ENCODE assay signal across 27 mouse cellular contexts in the genomic region with DNA sequence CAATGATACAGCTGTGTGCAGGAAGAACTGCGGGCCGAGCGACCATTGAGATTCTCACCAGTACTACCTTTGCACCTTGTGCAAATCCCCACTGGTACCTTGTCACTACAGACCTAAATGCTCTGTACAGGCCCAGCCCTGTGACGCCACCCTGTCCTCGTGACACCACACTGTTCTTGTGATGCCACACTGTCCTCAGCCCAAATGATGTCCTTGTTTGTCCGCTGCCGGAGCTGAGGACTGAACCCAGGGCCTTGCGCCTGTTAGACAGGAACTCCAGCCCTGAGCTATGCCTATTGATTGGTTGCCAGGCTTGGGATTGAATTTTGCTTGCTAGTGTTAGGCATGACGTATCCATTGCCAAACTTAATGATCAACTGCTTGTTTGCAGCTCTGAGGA. TPM values are rescaled to one million over a fixed set of nuclear protein-coding genes. Genes with fewer than 3 reads are reported as not detected.
DNase-seq lines count a peak whose midpoint lies in the region; ATAC-seq and TF ChIP-seq lines count a peak whose summit lies in the region.
"Had no signal": no experiment of that assay in that cellular context is flagged by ENCODE, and none has a peak within 500 bp of the region (broad histone marks: within the 10 kb centered on the region; RNA-seq: fewer than 3 reads in every experiment).

No protein-coding gene starts in this region.

- 0 out of 2 replicates have a peak, but pooled peaks cover 3% of the 10 kb centered on the region for H3K36me3 ChIP-seq in heart, embryonic 11.5 days (ENCODE audit: control insufficient read depth, insufficient read depth, low read length)
- peaks cover 6% of the 10 kb centered on the region; the same call in 1 of the 2 replicates for H3K36me3 ChIP-seq in heart, embryonic 14.5 days (ENCODE audit: control insufficient read depth, insufficient read depth, low read length)
- H3K36me3 ChIP-seq in heart, postnatal 0 days (replicated peaks; ENCODE audit: control insufficient read depth, insufficient read depth, low read length) = peaks cover 13% of the 10 kb centered on the region; the same call in 1 of the 2 replicates
- H3K36me3 ChIP-seq: embryonic facial prominence, embryonic 12.5 days; embryonic facial prominence, embryonic 15.5 days; forebrain, embryonic 15.5 days; G1E; hindbrain, embryonic 12.5 days; hindbrain, embryonic 15.5 days had no signal

- H3K4me1 ChIP-seq in heart, embryonic 11.5 days (ENCODE audit: control insufficient read depth, insufficient read depth, low read length) = peaks cover 50% of the 10 kb centered on the region
- peaks cover 28 to 76% of the 10 kb centered on the region in 2 experiments for H3K4me1 ChIP-seq in heart, embryonic 14.5 days (ENCODE audit: control insufficient read depth in 2 of 2, insufficient read depth in 2 of 2, low read length in 2 of 2)
- peaks cover 32% of the 10 kb centered on the region for H3K4me1 ChIP-seq in heart, postnatal 0 days (ENCODE audit: control insufficient read depth, insufficient read depth)
- H3K4me1 ChIP-seq: forebrain, embryonic 15.5 days; hindbrain, embryonic 12.5 days; hindbrain, embryonic 15.5 days had no signal

- H3K9me3 ChIP-seq in heart, embryonic 11.5 days (replicated peaks; ENCODE audit: control insufficient read depth, low read length) = peaks cover 3% of the 10 kb centered on the region
- peaks cover 14% of the 10 kb centered on the region; the same call in 1 of the 2 replicates for H3K9me3 ChIP-seq in heart, embryonic 14.5 days (ENCODE audit: control insufficient read depth, low read length)
- 0 out of 2 replicates have a peak, but pooled peaks cover 3% of the 10 kb centered on the region for H3K9me3 ChIP-seq in heart, postnatal 0 days (replicated peaks; ENCODE audit: control insufficient read depth, low read length)
- H3K9me3 ChIP-seq: embryonic facial prominence, embryonic 15.5 days; G1E had no signal

- 82% methylated on average over 9 of the region's 9 CpGs for WGBS in heart, embryonic 11.5 days (ENCODE audit: insufficient replicate concordance)
- WGBS in heart, embryonic 14.5 days = 83% methylated on average over 9 of the region's 9 CpGs
- 85% methylated on average over 9 of the region's 9 CpGs for WGBS in heart, postnatal 0 days

- no peaks in the 10 kb centered on the region for H3K27me3 ChIP-seq in heart, embryonic 11.5 days (ENCODE audit: control insufficient read depth, insufficient read depth, low read length)
- H3K27me3 ChIP-seq in heart, embryonic 14.5 days (ENCODE audit: control insufficient read depth, insufficient read depth, low read length) = no peaks in the 10 kb centered on the region
- H3K27me3 ChIP-seq in heart, postnatal 0 days (ENCODE audit: control insufficient read depth, insufficient read depth, low read length) = no peaks in the 10 kb centered on the region
- H3K27me3 ChIP-seq: CH12.LX; embryonic facial prominence, embryonic 12.5 days; embryonic facial prominence, embryonic 15.5 days; forebrain, embryonic 15.5 days; hindbrain, embryonic 12.5 days; hindbrain, embryonic 15.5 days; Patski had no signal

- no peak overlapping the region for H3K4me3 ChIP-seq in heart, embryonic 11.5 days (ENCODE audit: low read depth, low read length)
- no peak overlapping the region for H3K4me3 ChIP-seq in heart, embryonic 14.5 days (ENCODE audit: control insufficient read depth in 1 of 2, insufficient read depth in 1 of 2, low read depth in 1 of 2, low read length in 2 of 2)
- no peak overlapping the region for H3K4me3 ChIP-seq in heart, postnatal 0 days (ENCODE audit: low read depth, low read length)
- H3K4me3 ChIP-seq: embryonic facial prominence, embryonic 12.5 days; embryonic facial prominence, embryonic 15.5 days; forebrain, embryonic 15.5 days; hindbrain, embryonic 12.5 days; hindbrain, embryonic 15.5 days had no signal

- TF ChIP-seq EP300 in heart, postnatal 0 days (IDR thresholded peaks at IDR 0.05; ENCODE audit: low read depth) = no peak

- peak overlapping the region; percentile 82 for H3K27ac ChIP-seq in heart, embryonic 11.5 days (ENCODE audit: low read depth, low read length)
- H3K27ac ChIP-seq in heart, embryonic 14.5 days (replicated peaks in 1 of 2; ENCODE audit: control insufficient read depth in 1 of 2, insufficient read depth in 1 of 2, low read depth in 2 of 2, low read length in 2 of 2) = peak overlapping the region; percentile 69 to 93
- H3K27ac ChIP-seq in heart, postnatal 0 days (ENCODE audit: low read depth) = peak overlapping the region; percentile 96
- H3K27ac ChIP-seq: embryonic facial prominence, embryonic 12.5 days; embryonic facial prominence, embryonic 15.5 days; forebrain, embryonic 15.5 days; hindbrain, embryonic 12.5 days; hindbrain, embryonic 15.5 days; kidney, postnatal 0 days had no signal

- ATAC-seq in heart, embryonic 11.5 days (replicated peaks; ENCODE audit: insufficient number of reproducible peaks, low FRiP score, low TSS enrichment) = no peak
- no peak for ATAC-seq in heart, embryonic 14.5 days (ENCODE audit: insufficient number of reproducible peaks, insufficient read depth, low FRiP score, low read depth)
- no peak for ATAC-seq in heart, postnatal 0 days (ENCODE audit: insufficient read depth, low read depth)
- ATAC-seq: forebrain, embryonic 15.5 days; intestine, postnatal 0 days; Patski had no signal

- peak; percentile 90 for DNase-seq in heart, adult 11 months
- DNase-seq in heart, postnatal 25 days (ENCODE audit: low spot score) = no peak
- no peak for DNase-seq in heart, adult 18-20 months
- no peak for DNase-seq in heart, postnatal 10 days
- no peak for DNase-seq in heart, postnatal 0 days (ENCODE audit: low spot score)
- DNase-seq: adrenal gland, postnatal 10 days; adrenal gland, postnatal 36 days; B cell, adult 2 months; cerebellum, adult 11 months; cerebellum, adult 2 months; cerebellum, adult 9-11 months; cerebellum, postnatal 25 days; gastrocnemius, postnatal 10 days; kidney, adult 2 months had no signal

- H3K4me2 ChIP-seq in heart, embryonic 11.5 days = no peak overlapping the region
- H3K4me2 ChIP-seq in heart, embryonic 14.5 days (ENCODE audit: low read length) = no peak overlapping the region
- H3K4me2 ChIP-seq in heart, postnatal 0 days (ENCODE audit: low read depth, low read length) = no peak overlapping the region
- H3K4me2 ChIP-seq: embryonic facial prominence, embryonic 12.5 days; embryonic facial prominence, embryonic 15.5 days; forebrain, embryonic 15.5 days; hindbrain, embryonic 12.5 days; hindbrain, embryonic 15.5 days had no signal

- no peak for TF ChIP-seq CTCF in heart, postnatal 0 days (IDR thresholded peaks at IDR 0.05; ENCODE audit: low read depth)

- no peak overlapping the region for H3K9ac ChIP-seq in heart, embryonic 11.5 days (ENCODE audit: low read depth, low read length)
- peak overlapping the region; percentile 3; the same call in 1 of the 2 replicates for H3K9ac ChIP-seq in heart, embryonic 14.5 days (ENCODE audit: low read length)
- H3K9ac ChIP-seq in heart, postnatal 0 days (replicated peaks; ENCODE audit: low read depth, low read length) = no peak overlapping the region
- H3K9ac ChIP-seq: embryonic facial prominence, embryonic 12.5 days; embryonic facial prominence, embryonic 15.5 days; forebrain, embryonic 15.5 days; hindbrain, embryonic 12.5 days; hindbrain, embryonic 15.5 days had no signal

- intact Hi-C loops in heart, postnatal 25 days (cut with DNase I) = no loop called here
- intact Hi-C loops in heart, postnatal 10 days (cut with DNase I) = no loop called here

RNA-seq across cellular contexts. Expression of a gene that starts 40.3 kb away (rescaled TPM):
- total RNA-seq in heart, postnatal 25 days (2021) = 100 to 1,000 TPM; 203 to 227 TPM
- polyA plus RNA-seq in heart, embryonic 11.5 days (2014; fragmentation: Nextera tagmentation; extraction: Ambion mirVana) = 25.0 and 36.4 TPM in 2 replicates
- total RNA-seq in heart, adult 18-20 months (2021) = 100 to 1,000 TPM; 175 to 184 TPM
- 52.0 and 55.2 TPM in 2 replicates for polyA plus RNA-seq in heart, embryonic 14.5 days (2014; fragmentation: Nextera tagmentation; extraction: Ambion mirVana)
- 100 to 1,000 TPM; 257 to 294 TPM for total RNA-seq in heart, postnatal 10 days (2021)
- total RNA-seq in heart, postnatal 0 days (2014; rRNA removed; ENCODE audit: low replicate concordance) = 328 and 340 TPM in 2 replicates
- 58.5 and 65.2 TPM in 2 replicates for polyA plus RNA-seq in heart, postnatal 0 days (2015; fragmentation: Nextera tagmentation; extraction: Ambion mirVana)
- total RNA-seq: hematopoietic stem cell, adult 5-6 weeks had no signal
